Mouse (Mus musculus) CH12.LX (cell line): Measurements from ENCODE around the gene Npas3. TPM values are rescaled to one million over a fixed set of nuclear protein-coding genes. Genes with fewer than 3 reads are reported as not detected.

Experiments used
- DNase-seq: peaks from one replicate; pipeline ENCODE4 v3.0.0-alpha.2; 2013; ENCODE audit errors: extremely low read depth
- H3K27ac ChIP-seq: 2 replicates; pipeline ENCODE4 v1.5.1; 2012; ENCODE audit warnings: low read depth, mild to moderate bottlenecking, control low read depth, moderate library complexity; ENCODE audit not compliant: insufficient read depth
- H3K27me3 ChIP-seq: replicated peaks from 2 replicates; pipeline ENCODE3; 2012; ENCODE audit warnings: inconsistent platforms
- H3K36me3 ChIP-seq, 2 experiments: replicated peaks in 1 of 2; 2 replicates each; pipeline versions ENCODE3 to v1.6.1; 2012; ENCODE audit warnings: inconsistent platforms in 1 of 2, low read length in 1 of 2, mild to moderate bottlenecking in 1 of 2, mixed read lengths in 1 of 2, moderate library complexity in 1 of 2; ENCODE audit not compliant: control insufficient read depth in 1 of 2, insufficient read depth in 1 of 2
- H3K4me1 ChIP-seq, 2 experiments: 2 replicates each; pipeline ENCODE4 v1.6.1; 2012; ENCODE audit warnings: inconsistent platforms in 1 of 2, moderate library complexity in 1 of 2; ENCODE audit not compliant: insufficient read depth in 2 of 2, control insufficient read depth in 1 of 2
- H3K4me2 ChIP-seq: 2 replicates; pipeline ENCODE4 v1.6.1; 2012; ENCODE audit warnings: low read depth, mild to moderate bottlenecking, control low read depth; ENCODE audit not compliant: poor library complexity, insufficient read depth, severe bottlenecking
- H3K4me3 ChIP-seq, 3 experiments: fragments of 150-350 bp in 1 of 3; sonication (generic) in 1 of 3; replicated peaks in 1 of 3; 2 replicates each; pipeline versions ENCODE3 to v1.5.1; 2011 to 2012; ENCODE audit warnings: low read depth in 2 of 3, low read length in 2 of 3, mild to moderate bottlenecking in 2 of 3, moderate library complexity in 2 of 3, control low read depth in 1 of 3, improper control_type of control experiment in 1 of 3, inconsistent platforms in 1 of 3, mixed read lengths in 1 of 3; ENCODE audit not compliant: poor library complexity in 1 of 3
- H3K79me2 ChIP-seq: replicated peaks from 2 replicates; pipeline ENCODE4 v1.6.1; 2012; ENCODE audit warnings: mild to moderate bottlenecking, moderate library complexity; ENCODE audit not compliant: control insufficient read depth, poor library complexity, insufficient read depth, severe bottlenecking; ENCODE audit errors: extremely low read depth
- H3K9ac ChIP-seq: 2 replicates; pipeline ENCODE4 v1.6.1; 2012; ENCODE audit warnings: low read depth, mild to moderate bottlenecking, control low read depth, moderate library complexity; ENCODE audit not compliant: insufficient read depth
- H3K9me3 ChIP-seq: replicated peaks from 2 replicates; pipeline ENCODE3; 2012; ENCODE audit warnings: low read length, inconsistent platforms, mixed read lengths
- E2F4 ChIP-seq: IDR thresholded peaks from 2 replicates; pipeline ENCODE4 v1.6.1; 2011; ENCODE audit warnings: low read depth, low read length, improper control_type of control experiment; ENCODE audit not compliant: insufficient replicate concordance
- ELF1 ChIP-seq: IDR thresholded peaks from 2 replicates; pipeline ENCODE4 v1.6.1; 2014; ENCODE audit warnings: low read depth, mild to moderate bottlenecking, inconsistent platforms, low read length, improper control_type of control experiment
- ETS1 ChIP-seq: conservative IDR thresholded peaks from 2 replicates; pipeline ENCODE4 v1.6.1; 2012; ENCODE audit warnings: low read depth, mild to moderate bottlenecking, inconsistent platforms, low read length, improper control_type of control experiment, moderate library complexity
- GABPA ChIP-seq: IDR thresholded peaks from 2 replicates; pipeline ENCODE4 v1.6.1; 2012; ENCODE audit warnings: low read depth, low read length, improper control_type of control experiment, inconsistent platforms; ENCODE audit not compliant: insufficient replicate concordance
- HCFC1 ChIP-seq: IDR thresholded peaks from 2 replicates; pipeline ENCODE4 v1.6.1; 2012; ENCODE audit warnings: low read depth, mild to moderate bottlenecking, inconsistent platforms, low read length, improper control_type of control experiment
- JUND ChIP-seq: conservative IDR thresholded peaks from 2 replicates; pipeline ENCODE4 v1.6.1; 2011; ENCODE audit warnings: low read depth, low read length, improper control_type of control experiment
- KAT2A ChIP-seq: IDR thresholded peaks from 2 replicates; pipeline ENCODE4 v1.6.1; 2012; ENCODE audit warnings: low read length, improper control_type of control experiment, inconsistent platforms; ENCODE audit not compliant: insufficient replicate concordance
- MAFK ChIP-seq: IDR thresholded peaks from 2 replicates; pipeline ENCODE4 v1.6.1; 2011; ENCODE audit warnings: low read length, improper control_type of control experiment; ENCODE audit not compliant: insufficient replicate concordance
- MAX ChIP-seq: IDR thresholded peaks from 2 replicates; pipeline ENCODE4 v1.6.1; 2011; ENCODE audit warnings: low read length, improper control_type of control experiment
- MAZ ChIP-seq: IDR thresholded peaks from 2 replicates; pipeline ENCODE4 v1.6.1; 2012; ENCODE audit warnings: low read depth, mild to moderate bottlenecking, inconsistent platforms, low read length, improper control_type of control experiment, moderate library complexity
- MYC ChIP-seq: IDR thresholded peaks from 2 replicates; pipeline ENCODE4 v1.6.1; 2011; ENCODE audit warnings: low read depth, mild to moderate bottlenecking, improper control_type of control experiment, low read length
- NELFE ChIP-seq: IDR thresholded peaks from 2 replicates; pipeline ENCODE4 v1.6.1; 2011; ENCODE audit warnings: low read depth, low read length, improper control_type of control experiment
- NRF1 ChIP-seq: IDR thresholded peaks from 2 replicates; pipeline ENCODE4 v1.6.1; 2014; ENCODE audit warnings: low read depth, mild to moderate bottlenecking, inconsistent platforms, low read length, improper control_type of control experiment, moderate library complexity
- PAX5 ChIP-seq: IDR thresholded peaks from 2 replicates; pipeline ENCODE4 v1.6.1; 2012; ENCODE audit warnings: low read length, inconsistent platforms, mixed read lengths
- POLR2A ChIP-seq: IDR thresholded peaks from 2 replicates; pipeline ENCODE4 v1.6.1; 2011; ENCODE audit warnings: low read depth, mild to moderate bottlenecking, improper control_type of control experiment, low read length
- POLR2AphosphoS2 ChIP-seq: IDR thresholded peaks from 2 replicates; pipeline ENCODE4 v1.6.1; 2011; ENCODE audit warnings: low read depth, low read length, improper control_type of control experiment
- RAD21 ChIP-seq: IDR thresholded peaks from 2 replicates; pipeline ENCODE4 v1.6.1; 2011; ENCODE audit warnings: low read depth, mild to moderate bottlenecking, low read length, improper control_type of control experiment, moderate library complexity
- UBTF ChIP-seq: IDR thresholded peaks from 2 replicates; pipeline ENCODE4 v1.6.1; 2012; ENCODE audit warnings: low read depth, mild to moderate bottlenecking, inconsistent platforms, low read length, improper control_type of control experiment, moderate library complexity
- ZC3H11A ChIP-seq: IDR thresholded peaks from 2 replicates; pipeline ENCODE4 v1.6.1; 2012; ENCODE audit warnings: low read depth, mild to moderate bottlenecking, inconsistent platforms, low read length, improper control_type of control experiment
- ZMIZ1 ChIP-seq: IDR thresholded peaks from 2 replicates; pipeline ENCODE4 v1.6.1; 2012; ENCODE audit warnings: low read depth, mild to moderate bottlenecking, inconsistent platforms, low read length, improper control_type of control experiment
- dilution Hi-C: fragments of 300-500 bp; cut with MboI; formaldehyde crosslinking; loops from 2 replicates; pipeline ENCODE4 v1.14.3; 2020; ENCODE audit warnings: low sequenced_read_pairs; ENCODE audit not compliant: extremely low pct_unique_long_range_greater_than_20kb, extremely low pct_ligation_motif_present
- in situ Hi-C: fragments of 300-500 bp; cut with MboI; formaldehyde crosslinking; loops from 3 replicates; pipeline ENCODE4 v1.14.3; 2019; ENCODE audit warnings: low sequenced_read_pairs, low pct_ligation_motif_present, low pct_unique_long_range_greater_than_20kb, mixed read lengths
- polyA plus RNA-seq: library from polyadenylated mRNA; unstranded; fragments of >175 nt; gene quantifications from 2 replicates; pipeline ENCODE4 v1.2.1, GENCODE M21; 2012; ENCODE audit warnings: low read depth; ENCODE audit not compliant: insufficient read length
- total RNA-seq, 2 experiments: library from RNA; depleted of rRNA; stranded (reverse); fragments of 300-350 nt in 1 of 2; fragments of >200 nt in 1 of 2; gene quantifications; 2 replicates each; pipeline ENCODE4 v1.2.3; 2012 to 2014

Gene Npas3
- total and polyA plus RNA-seq, 3 experiments, result 0.13 TPM; not detected in 1

- no peaks in the 10 kb centered on the region for H3K27me3 ChIP-seq
- in situ Hi-C loops, result no loop called here
Observed at GRCm38 (mm10) chr12:53638571-53638970, 390.1 kb downstream of the Npas3 start.

DNA sequence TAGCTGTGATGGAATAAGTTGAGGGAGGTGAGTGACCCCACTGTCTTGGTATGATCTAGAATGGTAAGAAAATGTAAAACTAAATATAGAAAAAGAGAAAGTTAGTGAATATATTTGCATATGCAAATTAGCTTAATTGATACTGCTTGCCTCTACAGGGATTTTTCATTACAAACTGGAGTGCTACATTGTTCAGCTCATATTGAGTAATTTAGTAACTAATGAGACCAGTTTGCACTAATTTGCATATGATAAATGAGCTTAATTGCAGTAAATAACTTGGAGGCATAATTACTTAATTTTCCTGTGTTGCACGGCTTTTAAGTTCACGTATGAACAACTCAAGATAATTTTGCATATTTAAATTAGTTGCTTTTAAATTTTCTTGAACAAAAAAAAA is 398.8 kb downstream of the Npas3 start:
- no peak for DNase-seq
- Histone ChIP-seq H3K4me3 (no peak overlapping the region), H3K36me3 (no peaks in the 10 kb centered on the region), H3K79me2 (no peaks in the 10 kb centered on the region), H3K27ac (no peak overlapping the region), H3K4me2 (no peak overlapping the region), H3K27me3 (no peaks in the 10 kb centered on the region), H3K9ac (no peak overlapping the region), H3K9me3 (no peaks in the 10 kb centered on the region), H3K4me1 (no peaks in the 10 kb centered on the region)
- dilution Hi-C loops, result no loop called here
- in situ Hi-C loops, result no loop called here
- TF ChIP-seq POLR2A (no peak), RAD21 (no peak), E2F4 (no peak), GABPA (no peak), HCFC1 (no peak), UBTF (no peak), ELF1 (no peak), NELFE (no peak), POLR2AphosphoS2 (no peak), MAFK (no peak), MYC (no peak), ZC3H11A (no peak), NRF1 (no peak), MAZ (no peak), PAX5 (no peak), ZMIZ1 (no peak), MAX (no peak)

More at GRCm38 (mm10) chr12:53638571-53638970, 390.1 kb downstream of the Npas3 start:
- H3K9me3 ChIP-seq, result no peaks in the 10 kb centered on the region
- no peak for DNase-seq
- no peak for TF ChIP-seq GABPA
- TF ChIP-seq JUND, result no peak
- no peak for TF ChIP-seq ETS1
- TF ChIP-seq UBTF, result no peak
- TF ChIP-seq KAT2A, result no peak
- no peak for TF ChIP-seq ELF1
- no peak overlapping the region for H3K9ac ChIP-seq
- no peaks in the 10 kb centered on the region for H3K79me2 ChIP-seq
- H3K27ac ChIP-seq, result no peak overlapping the region
- no peaks in the 10 kb centered on the region for H3K36me3 ChIP-seq
- no peak overlapping the region for H3K4me3 ChIP-seq
- no peaks in the 10 kb centered on the region for H3K4me1 ChIP-seq
- H3K4me2 ChIP-seq, result no peak overlapping the region
- dilution Hi-C loops, result no loop called here
